Mouse (Mus musculus) natural killer cell, adult 2 months (primary cell): ENCODE data around the gene Hrh3.

Experiments used
- DNase-seq, 2 experiments: peaks; one replicate each; pipeline ENCODE4 v3.0.0; 2022; ENCODE audit warnings: low spot score in 2 of 2

The Hrh3 gene

GRCm38 (mm10) chr2:180063338-180064131 is 40.8 kb downstream of the Hrh3 start:
- DNase-seq = no peak

DNA sequence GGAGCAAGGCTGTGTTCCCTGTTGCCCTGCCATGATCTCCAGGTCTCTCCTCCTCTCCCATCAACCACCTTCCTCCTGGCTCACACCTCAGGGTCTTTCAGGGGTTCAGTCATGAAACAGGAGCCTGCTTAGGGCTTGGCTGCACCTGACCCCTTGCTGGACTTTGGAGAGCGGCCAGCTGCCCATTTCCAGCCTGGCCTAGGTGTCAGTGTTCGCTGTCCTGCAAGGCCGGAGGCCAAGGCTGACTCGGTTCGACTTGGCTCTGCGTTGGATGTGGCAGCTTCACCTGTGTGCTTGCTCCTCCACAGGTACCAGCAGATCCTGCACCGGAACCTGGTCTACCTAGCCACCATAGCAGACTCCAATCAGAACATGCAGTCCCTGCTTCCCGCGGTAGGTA is 51.3 kb downstream of the Hrh3 start:
- no peak for DNase-seq

GRCm38 (mm10) chr2:180051986-180052733 is 52.1 kb downstream of the Hrh3 start:
- DNase-seq = peak in 1 of 2 experiments; percentile 30

GRCm38 (mm10) chr2:180050986-180051385 is 53.3 kb downstream of the Hrh3 start:
- peak; percentile 72 to 83 for DNase-seq
